Mouse (Mus musculus) fat pad, adult 2 months (tissue): ENCODE results near the gene AU015836.
"Not testable (repeated sequence)": the region's sequence is repeated elsewhere in the genome, so short reads cannot be mapped to it uniquely, and the experiment has no call there.

ENCODE experiments used
- DNase-seq: peaks from one replicate; pipeline ENCODE4 v3.0.0-alpha.2; 2011; ENCODE audit warnings: low read depth, low spot score; ENCODE audit errors: extremely low read depth

AU015836 gene

DNA sequence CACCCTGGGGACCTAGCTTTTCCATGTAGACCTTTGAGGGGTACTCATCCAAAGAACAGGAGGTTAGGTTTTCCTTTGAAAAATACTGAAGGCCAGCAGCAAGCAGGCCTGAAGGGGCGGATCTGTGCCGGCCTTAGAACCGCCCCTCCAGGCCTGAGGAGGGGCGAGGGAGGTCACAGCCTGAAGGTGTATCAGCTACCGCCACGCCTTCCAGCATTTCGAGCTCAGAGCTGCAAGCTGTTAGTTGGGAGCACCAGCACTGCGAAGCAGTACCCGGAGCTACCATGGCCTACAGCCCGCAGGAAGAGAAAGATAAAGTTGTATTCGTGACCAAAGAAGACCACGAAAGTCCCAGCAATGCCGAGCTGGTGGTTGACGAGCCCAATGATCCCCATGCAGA is at the start of gene AU015836:
Gene AU015836, plus strand, starts transcription at position 216 of the 400 bp plus-strand sequence.
- DNase-seq = no peak

- DNase-seq = no peak
These were observed 49.4 kb upstream of the AU015836 start for GRCm38 (mm10) chrX:93919017-93919416.

- no peak for DNase-seq
These were observed 40.1 kb upstream of the AU015836 start for GRCm38 (mm10) chrX:93928379-93928778.

DNA sequence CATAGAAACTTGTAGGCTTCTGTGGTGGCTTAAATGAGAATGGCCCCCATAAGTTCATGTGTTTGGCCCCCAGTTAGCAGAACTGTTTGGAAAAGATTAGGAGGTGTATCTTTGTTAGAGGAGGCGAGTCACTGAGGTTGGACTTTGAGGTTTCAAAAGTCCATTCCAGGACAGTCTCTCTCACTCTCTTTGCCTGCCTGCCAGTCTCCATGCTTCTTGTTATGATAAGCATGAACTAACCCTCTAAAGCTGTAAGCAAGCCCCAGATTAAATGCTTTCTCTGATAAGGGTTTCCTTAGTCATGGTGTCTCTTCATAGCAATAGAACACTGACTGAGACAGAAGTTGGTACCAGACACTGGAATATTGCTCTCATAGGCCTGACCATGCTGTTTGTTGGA is 39.7 kb upstream of the AU015836 start:
- no peak for DNase-seq

DNA sequence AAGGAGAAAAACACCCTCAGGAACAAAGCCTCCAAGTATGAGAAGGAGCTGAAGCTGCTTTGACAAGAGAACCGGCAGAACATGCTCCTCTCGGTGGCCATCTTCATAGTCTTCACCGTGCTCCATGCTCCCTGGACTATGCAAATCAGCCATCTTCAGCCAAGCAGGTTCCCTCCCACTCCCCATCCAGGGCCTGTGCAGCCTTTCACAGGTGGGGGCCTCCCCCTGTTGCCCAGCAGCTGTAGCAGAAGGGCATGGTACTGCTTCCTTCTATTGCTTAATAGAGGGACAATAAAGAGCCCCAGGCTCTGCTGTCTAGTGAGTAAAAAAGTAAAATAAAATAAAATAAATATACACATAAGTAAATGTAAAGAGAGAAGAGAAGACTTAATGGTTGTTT is 36.8 kb upstream of the AU015836 start:
- DNase-seq = no peak

GRCm38 (mm10) chrX:93956727-93957126 is 11.7 kb upstream of the AU015836 start:
- no peak for DNase-seq

DNA sequence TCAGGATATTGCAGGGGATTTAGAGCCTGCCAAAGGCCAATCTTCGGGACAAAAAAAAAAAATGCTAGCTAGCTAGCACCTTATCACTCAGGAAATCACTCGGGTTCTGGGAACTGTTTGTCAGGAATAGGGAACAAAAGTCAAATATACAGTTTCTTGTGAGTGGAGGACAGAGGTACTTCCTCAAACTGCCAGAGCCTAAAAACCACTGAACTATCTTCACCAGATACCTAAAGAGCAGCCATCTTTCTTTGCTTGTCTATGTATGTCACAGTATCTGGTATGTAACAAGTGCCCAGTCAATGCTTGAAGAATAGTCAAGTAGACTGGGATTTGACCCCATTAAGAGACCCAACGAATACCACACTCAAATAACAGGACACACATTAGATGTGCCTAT is 10.0 kb upstream of the AU015836 start:
- no peak for DNase-seq

DNA sequence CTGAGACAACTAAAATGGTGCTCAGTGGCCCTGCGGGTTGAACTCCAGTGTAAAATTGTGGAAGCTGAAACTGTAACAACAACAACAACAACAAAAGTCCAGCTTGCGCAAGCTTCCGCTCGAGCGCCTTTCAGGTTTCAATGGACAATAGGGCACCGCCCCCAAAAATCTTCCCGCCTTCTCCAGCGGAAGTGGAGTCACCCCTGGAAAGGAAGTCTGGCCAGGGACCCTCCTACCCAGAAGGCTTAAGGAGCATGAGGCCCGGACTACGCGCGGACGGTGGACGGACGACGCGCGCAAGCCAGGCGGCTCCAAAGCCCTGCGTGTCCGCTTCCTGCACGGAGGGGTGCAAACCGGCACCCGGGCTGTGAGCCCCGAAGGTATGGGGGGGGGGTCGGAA is 11.9 kb downstream of the AU015836 start:
- no peak for DNase-seq

DNA sequence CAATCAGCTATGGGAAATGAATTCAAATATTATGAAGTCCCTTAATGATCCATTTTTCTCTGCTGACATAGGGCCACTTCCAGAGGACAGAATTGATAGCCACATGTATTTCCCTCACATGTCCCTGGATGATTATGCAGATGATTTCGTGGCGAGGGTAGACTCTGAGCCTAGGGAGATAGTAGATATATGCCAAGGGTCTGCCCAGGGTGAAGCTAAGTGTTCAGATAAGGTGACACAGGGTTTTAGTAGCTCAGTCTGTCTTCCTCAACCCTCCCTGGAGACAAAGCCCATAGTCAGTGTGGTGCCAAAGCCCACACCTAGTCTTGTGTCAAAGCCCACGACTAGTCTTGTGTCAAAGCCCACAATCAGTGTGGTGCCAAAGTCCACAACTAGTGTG is 13.7 kb downstream of the AU015836 start:
- no peak for DNase-seq

GRCm38 (mm10) chrX:93985096-93985495 is 16.6 kb downstream of the AU015836 start:
- DNase-seq = not testable (repeated sequence)

DNA sequence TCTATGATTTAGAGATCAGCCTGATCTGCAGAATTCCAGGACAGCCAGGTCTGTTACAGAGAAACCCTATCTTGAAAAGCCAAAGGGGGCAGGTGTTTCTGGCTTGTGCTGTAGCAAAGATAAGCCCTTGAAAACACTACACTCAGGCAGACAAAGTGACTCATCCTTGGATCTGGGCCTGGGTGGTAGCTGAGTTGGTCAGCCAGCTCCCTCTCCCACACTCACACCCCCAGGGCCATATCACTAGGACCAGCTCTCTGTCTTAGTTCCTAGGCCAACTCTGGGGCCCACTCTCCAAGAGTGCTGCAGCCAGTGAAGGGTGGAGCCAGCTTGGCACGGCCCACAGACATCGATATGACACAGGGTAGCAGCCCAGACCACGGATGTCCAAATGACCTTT is 38.5 kb downstream of the AU015836 start:
- DNase-seq = no peak

- DNase-seq = no peak
These were observed 41.0 kb downstream of the AU015836 start for GRCm38 (mm10) chrX:94009442-94009841.

DNA sequence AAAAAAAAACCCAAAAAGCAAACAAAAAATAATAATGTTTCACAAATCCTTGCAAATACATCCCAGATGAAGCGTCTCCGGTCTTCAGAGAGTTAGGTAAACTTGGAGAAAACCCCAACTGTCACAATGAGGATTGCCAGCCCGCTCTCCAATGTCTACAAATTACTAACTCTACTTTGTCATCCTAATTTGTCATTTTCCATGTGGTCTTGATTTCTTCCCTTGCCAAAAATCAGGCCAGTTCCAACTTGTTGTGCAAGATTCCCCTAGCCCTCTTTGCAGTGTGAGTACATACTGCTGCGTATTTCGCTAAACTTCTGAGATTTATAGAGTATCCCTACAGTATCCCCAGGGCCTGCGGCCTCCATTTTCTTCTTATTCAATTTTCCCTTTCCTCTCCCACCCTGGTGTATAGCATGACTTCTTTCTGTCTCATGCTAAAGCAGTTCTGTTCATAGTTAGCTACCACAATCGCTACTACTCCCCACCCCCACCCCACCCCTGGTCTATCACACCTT is 43.3 kb downstream of the AU015836 start:
- DNase-seq = no peak

- DNase-seq = no peak
These were observed 44.2 kb downstream of the AU015836 start for GRCm38 (mm10) chrX:94012479-94013167.

GRCm38 (mm10) chrX:94016891-94017290 is 48.4 kb downstream of the AU015836 start:
- no peak for DNase-seq

- no peak for DNase-seq
These were observed 53.9 kb downstream of the AU015836 start for GRCm38 (mm10) chrX:94022264-94022874.
